Mouse (Mus musculus): Measurements from ENCODE around the gene Umad1. TPM values are rescaled to one million over a fixed set of nuclear protein-coding genes. Genes with fewer than 3 reads are reported as not detected.

Umad1 gene
- 21.2 and 22.4 TPM in 2 replicates for polyA plus RNA-seq (2016; fragmentation: Nextera tagmentation; extraction: Ambion mirVana)

DNA sequence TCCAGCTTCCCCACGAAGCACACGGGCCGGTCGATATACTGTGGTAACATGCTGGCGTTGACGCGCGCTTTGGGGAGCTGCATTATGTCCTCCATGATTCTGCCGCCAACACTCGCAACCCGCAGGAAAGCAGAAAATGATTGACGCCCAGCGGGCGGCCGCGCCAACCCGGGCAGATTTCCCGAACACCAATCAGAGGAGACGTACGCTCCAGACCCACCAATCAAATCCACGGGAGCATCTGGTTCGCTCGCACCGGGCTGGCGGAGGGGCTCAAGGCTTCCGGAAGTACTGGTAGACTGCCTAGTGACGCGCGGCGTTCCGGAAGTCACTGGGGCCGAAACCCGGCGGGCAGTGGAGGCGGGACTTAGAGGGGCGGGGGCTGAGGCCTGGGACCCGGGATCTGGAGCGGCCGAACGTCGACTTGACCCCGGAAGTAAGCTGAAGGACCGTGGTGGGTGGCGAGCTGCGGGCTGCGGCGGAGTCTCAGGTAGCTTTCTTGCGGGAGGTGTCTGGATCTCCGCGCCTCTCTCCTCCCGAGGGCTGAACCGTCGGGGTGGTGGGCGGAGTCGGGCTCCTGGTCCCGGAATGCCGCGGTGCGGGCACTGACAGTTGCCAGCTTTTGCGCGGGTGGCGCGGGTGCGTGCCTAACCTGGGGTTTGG, at the start of gene Umad1, which contains the start of the genes Rpa3 and Gm45062:
Gene Umad1 (plus strand): TSS at position 285 of the 663 bp plus-strand sequence.
Gene Rpa3 (minus strand): TSS at position 170 of the 663 bp plus-strand sequence.
Gene Gm45062 (plus strand): TSS at position 447 of the 663 bp plus-strand sequence.
- peak within 1 kb of the TSS; percentile 86 for H3K27ac ChIP-seq
- H3K4me2 ChIP-seq: peak within 1 kb of the TSS; percentile 87
- H3K4me3 ChIP-seq (replicated peaks): peak within 1 kb of the TSS; percentile 81
- H3K4me1 ChIP-seq: peaks cover 19% of the 10 kb centered on the region
- no peaks in the 10 kb centered on the region for H3K9me3 ChIP-seq
- H3K36me3 ChIP-seq (replicated peaks): peaks cover 8% of the 10 kb centered on the region; the same call in 1 of the 2 replicates
- peak; percentile 100 for ATAC-seq (ENCODE audit: low FRiP score)
- H3K9ac ChIP-seq: peak within 1 kb of the TSS; percentile 82
- H3K27me3 ChIP-seq: no peaks in the 10 kb centered on the region
- WGBS: under 1% methylated on average over 63 of the region's 64 CpGs

GRCm38 (mm10) chr6:8209866-8210186, 49.3 kb upstream of the Umad1 start:
- peak overlapping the region; percentile 89; the same call in 1 of the 2 replicates for H3K27ac ChIP-seq
- no peaks in the 10 kb centered on the region for H3K9me3 ChIP-seq
- peak overlapping the region; percentile 55 for H3K4me2 ChIP-seq
- H3K4me1 ChIP-seq: peaks cover 10% of the 10 kb centered on the region
- H3K27me3 ChIP-seq: no peaks in the 10 kb centered on the region
- peak; percentile 5; the same call in 1 of the 2 replicates for ATAC-seq (ENCODE audit: low FRiP score)
- WGBS: 12% methylated on average over 10 of the region's 10 CpGs
- H3K9ac ChIP-seq: peak overlapping the region; percentile 90
- peak overlapping the region; percentile 79 for H3K4me3 ChIP-seq (replicated peaks)
- H3K36me3 ChIP-seq (replicated peaks): peaks cover 3% of the 10 kb centered on the region; the same call in 1 of the 2 replicates

- 84% methylated on average over 3 of the region's 3 CpGs for WGBS
- Histone ChIP-seq H3K27ac (no peak overlapping the region), H3K9me3 (no peaks in the 10 kb centered on the region), H3K9ac (no peak overlapping the region), H3K4me3 (replicated peaks) (no peak overlapping the region), H3K27me3 (no peaks in the 10 kb centered on the region), H3K4me1 (peaks cover 10% of the 10 kb centered on the region), H3K36me3 (replicated peaks) (peaks cover 11% of the 10 kb centered on the region), H3K4me2 (peak overlapping the region; percentile 55)
- no peak for ATAC-seq (ENCODE audit: low FRiP score)
Observed at GRCm38 (mm10) chr6:8210661-8211060, 48.4 kb upstream of the Umad1 start.

- Histone ChIP-seq H3K36me3 (replicated peaks) (peaks cover 32% of the 10 kb centered on the region), H3K27me3 (no peaks in the 10 kb centered on the region), H3K4me1 (no peaks in the 10 kb centered on the region), H3K4me2 (no peak overlapping the region), H3K4me3 (replicated peaks) (no peak overlapping the region), H3K27ac (no peak overlapping the region), H3K9me3 (no peaks in the 10 kb centered on the region), H3K9ac (no peak overlapping the region)
- ATAC-seq (ENCODE audit: low FRiP score): no peak
- 85% methylated on average over 3 of the region's 3 CpGs for WGBS
Observed at GRCm38 (mm10) chr6:8227035-8227434, 32.1 kb upstream of the Umad1 start.

DNA sequence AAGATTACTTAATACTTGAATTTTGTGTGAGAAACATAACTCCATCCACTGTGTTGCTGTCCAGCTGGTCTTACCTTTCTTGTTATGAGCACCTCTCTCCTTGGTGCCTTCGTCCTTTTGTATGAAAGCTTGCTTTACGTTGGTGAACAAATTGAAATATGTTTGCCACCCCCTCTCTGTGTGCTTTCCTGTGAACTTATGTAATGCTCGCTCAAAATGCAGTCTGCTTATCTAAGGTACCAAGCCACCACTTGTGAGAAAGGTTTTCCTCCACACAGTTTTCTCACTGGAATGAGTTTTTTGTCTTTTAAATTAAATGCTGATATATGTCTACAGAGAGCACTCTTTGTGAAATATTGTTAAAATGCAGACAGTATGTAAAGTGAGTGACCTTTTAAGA, 30.5 kb upstream of the Umad1 start:
- no peak for ATAC-seq (ENCODE audit: low FRiP score)
- Histone ChIP-seq H3K4me3 (replicated peaks) (no peak overlapping the region), H3K4me2 (no peak overlapping the region), H3K36me3 (replicated peaks) (peaks cover 37% of the 10 kb centered on the region), H3K27me3 (no peaks in the 10 kb centered on the region), H3K4me1 (no peaks in the 10 kb centered on the region), H3K9ac (no peak overlapping the region), H3K9me3 (no peaks in the 10 kb centered on the region), H3K27ac (no peak overlapping the region)
- WGBS: 94% methylated on average over 3 of the region's 3 CpGs

DNA sequence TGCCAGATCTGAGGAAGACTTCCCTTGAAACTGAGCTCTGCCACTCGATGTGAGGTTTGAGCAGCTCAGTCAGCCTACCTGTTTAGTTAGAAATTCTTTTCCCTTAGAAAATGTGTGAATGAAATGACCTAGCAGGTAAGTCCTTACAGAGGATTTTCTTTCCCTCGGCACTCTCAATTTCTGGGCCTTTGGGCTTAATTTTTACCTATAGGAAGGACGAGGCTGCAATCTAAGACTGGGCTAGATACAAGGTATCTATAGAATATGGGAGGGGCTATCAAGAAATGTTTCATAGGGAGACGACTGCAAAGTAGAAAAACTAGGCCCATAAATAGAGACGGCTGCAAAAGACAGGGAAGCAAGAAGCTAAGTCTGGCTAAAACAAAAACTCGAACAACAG, 772 bp upstream of the Umad1 start:
- Histone ChIP-seq H3K4me1 (peaks cover 19% of the 10 kb centered on the region), H3K36me3 (replicated peaks) (peaks cover 15% of the 10 kb centered on the region; the same call in 1 of the 2 replicates), H3K9me3 (no peaks in the 10 kb centered on the region), H3K27ac (peak overlapping the region; percentile 86; the same call in 1 of the 2 replicates), H3K27me3 (no peaks in the 10 kb centered on the region), H3K4me3 (replicated peaks) (peak overlapping the region; percentile 81), H3K4me2 (peak overlapping the region; percentile 72), H3K9ac (peak overlapping the region; percentile 82)
- WGBS: 8% methylated on average over 6 of the region's 6 CpGs
- ATAC-seq (ENCODE audit: low FRiP score): no peak

DNA sequence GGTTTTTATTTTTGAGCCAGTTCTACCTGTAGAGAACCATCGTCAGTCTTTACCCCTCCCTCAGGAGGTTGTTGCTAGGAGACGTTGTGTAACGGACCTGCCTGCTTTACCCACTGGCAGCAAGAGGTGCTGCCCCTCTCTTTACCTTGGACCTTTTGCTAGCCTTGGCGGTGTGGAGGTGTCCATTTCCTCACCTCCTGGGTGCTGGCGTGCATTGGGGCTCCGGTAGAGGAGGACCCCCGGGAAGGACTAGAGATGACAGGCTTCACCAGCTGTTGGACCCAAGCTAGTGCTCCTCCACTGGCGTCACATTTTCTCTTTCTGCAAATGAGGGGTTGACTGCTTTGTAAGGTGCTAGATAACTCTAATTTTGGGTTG, 568 bp downstream of the Umad1 start:
- H3K9me3 ChIP-seq: no peaks in the 10 kb centered on the region
- peak overlapping the region; percentile 77 for H3K27ac ChIP-seq
- H3K36me3 ChIP-seq (replicated peaks): peaks cover 4% of the 10 kb centered on the region; the same call in 1 of the 2 replicates
- WGBS: under 1% methylated on average over 8 of the region's 8 CpGs
- H3K4me3 ChIP-seq (replicated peaks): peak overlapping the region; percentile 81
- ATAC-seq (ENCODE audit: low FRiP score): no peak
- H3K9ac ChIP-seq: peak overlapping the region; percentile 74
- H3K27me3 ChIP-seq: no peaks in the 10 kb centered on the region
- H3K4me1 ChIP-seq: peaks cover 19% of the 10 kb centered on the region
- H3K4me2 ChIP-seq: peak overlapping the region; percentile 87

- Histone ChIP-seq H3K4me3 (replicated peaks) (no peak overlapping the region), H3K9me3 (no peaks in the 10 kb centered on the region), H3K4me1 (no peaks in the 10 kb centered on the region), H3K9ac (no peak overlapping the region), H3K27me3 (no peaks in the 10 kb centered on the region), H3K36me3 (replicated peaks) (peaks cover 4% of the 10 kb centered on the region), H3K4me2 (no peak overlapping the region), H3K27ac (no peak overlapping the region)
- WGBS: 93% methylated on average over 3 of the region's 3 CpGs
- no peak for ATAC-seq (ENCODE audit: low FRiP score)
Observed at GRCm38 (mm10) chr6:8271047-8271446, 12.0 kb downstream of the Umad1 start.

DNA sequence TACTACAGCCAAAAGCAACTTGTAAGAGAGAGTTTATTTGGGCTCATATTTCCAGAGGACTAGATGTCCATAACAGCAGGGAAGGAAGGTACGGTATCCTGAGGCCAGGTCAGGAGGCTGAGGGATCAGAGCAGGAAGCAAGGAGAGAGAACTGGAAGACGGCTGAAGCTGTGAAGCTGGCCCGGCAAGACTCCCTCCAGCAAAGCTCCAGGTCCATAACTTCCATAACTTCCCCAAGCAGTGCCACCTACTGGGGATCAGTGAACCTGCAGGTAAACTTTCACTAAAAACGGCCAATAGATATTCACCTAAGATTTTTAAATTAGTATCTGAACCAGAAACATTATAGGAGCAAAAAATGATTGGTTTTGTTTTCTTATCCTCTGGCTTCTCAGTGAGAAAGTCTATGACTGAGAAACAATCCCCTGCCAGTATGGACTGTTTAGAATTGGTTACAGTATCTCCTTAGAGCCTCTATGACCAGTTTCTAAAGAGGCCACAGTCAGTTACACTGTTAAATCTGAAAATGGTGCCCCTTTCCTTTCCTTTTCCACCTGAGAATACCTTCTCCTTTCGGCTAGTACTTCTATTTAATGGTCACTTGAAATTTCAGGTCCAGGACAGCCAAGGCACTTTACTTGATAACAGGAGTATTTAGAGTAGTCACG, 15.4 kb downstream of the Umad1 start:
- no peaks in the 10 kb centered on the region for H3K9me3 ChIP-seq
- no peaks in the 10 kb centered on the region for H3K27me3 ChIP-seq
- peak; percentile 67; the same call in 1 of the 2 replicates for ATAC-seq (ENCODE audit: low FRiP score)
- peaks cover 8% of the 10 kb centered on the region for H3K36me3 ChIP-seq (replicated peaks)
- 33% methylated on average over 6 of the region's 6 CpGs for WGBS
- H3K4me2 ChIP-seq: no peak overlapping the region
- no peaks in the 10 kb centered on the region for H3K4me1 ChIP-seq
- no peak overlapping the region for H3K4me3 ChIP-seq (replicated peaks)
- H3K27ac ChIP-seq: no peak overlapping the region
- H3K9ac ChIP-seq: no peak overlapping the region

DNA sequence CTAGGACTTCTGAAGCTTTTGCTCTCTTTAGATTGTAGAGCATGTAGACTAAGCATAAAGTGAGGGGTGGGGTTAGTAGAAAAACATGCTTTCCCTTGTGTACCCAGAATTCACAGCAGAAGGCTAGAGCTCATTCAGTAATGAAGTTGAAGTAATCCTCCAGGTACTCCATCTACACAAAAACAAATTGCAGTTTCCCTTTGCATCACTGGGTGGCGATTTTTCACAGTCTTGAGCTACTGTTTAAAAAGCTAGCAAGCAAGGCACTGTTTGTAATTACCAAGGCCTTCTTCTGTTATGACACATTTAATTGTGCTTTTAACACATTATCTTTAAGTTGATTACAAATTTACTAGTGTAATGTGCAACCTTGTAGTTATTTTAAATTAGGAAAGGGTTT, 16.0 kb downstream of the Umad1 start:
- Histone ChIP-seq H3K27me3 (no peaks in the 10 kb centered on the region), H3K9me3 (no peaks in the 10 kb centered on the region), H3K9ac (no peak overlapping the region), H3K4me2 (no peak overlapping the region), H3K4me3 (replicated peaks) (no peak overlapping the region), H3K4me1 (no peaks in the 10 kb centered on the region), H3K36me3 (replicated peaks) (peaks cover 8% of the 10 kb centered on the region), H3K27ac (no peak overlapping the region)
- ATAC-seq (ENCODE audit: low FRiP score): no peak
- WGBS: 8% methylated on average over 1 of the region's 1 CpGs

GRCm38 (mm10) chr6:8276431-8276830, 17.3 kb downstream of the Umad1 start:
- H3K36me3 ChIP-seq (replicated peaks): peaks cover 4% of the 10 kb centered on the region
- no peak overlapping the region for H3K27ac ChIP-seq
- H3K27me3 ChIP-seq: no peaks in the 10 kb centered on the region
- H3K9ac ChIP-seq: no peak overlapping the region
- H3K9me3 ChIP-seq: no peaks in the 10 kb centered on the region
- 79% methylated on average over 4 of the region's 4 CpGs for WGBS
- H3K4me1 ChIP-seq: no peaks in the 10 kb centered on the region
- ATAC-seq (ENCODE audit: low FRiP score): no peak
- H3K4me3 ChIP-seq (replicated peaks): no peak overlapping the region
- H3K4me2 ChIP-seq: no peak overlapping the region

- no peak for ATAC-seq (ENCODE audit: low FRiP score)
- H3K4me2 ChIP-seq: no peak overlapping the region
- no peaks in the 10 kb centered on the region for H3K27me3 ChIP-seq
- H3K4me3 ChIP-seq (replicated peaks): no peak overlapping the region
- H3K36me3 ChIP-seq (replicated peaks): peaks cover 4% of the 10 kb centered on the region
- 78% methylated on average over 5 of the region's 5 CpGs for WGBS
- no peak overlapping the region for H3K9ac ChIP-seq
- no peaks in the 10 kb centered on the region for H3K4me1 ChIP-seq
- H3K9me3 ChIP-seq: no peaks in the 10 kb centered on the region
- H3K27ac ChIP-seq: no peak overlapping the region
Observed at GRCm38 (mm10) chr6:8278426-8279002, 19.4 kb downstream of the Umad1 start.

Data from forebrain, embryonic 12.5 days (tissue).